Mouse (Mus musculus) heart, embryonic 14.5 days (tissue): ENCODE measurements around the gene Inf2. TPM values are rescaled to one million over a fixed set of nuclear protein-coding genes. Genes with fewer than 3 reads are reported as not detected.

Source experiments
- ATAC-seq: fragments of 200-750 bp; cut with Nextera tagmentation; 2 replicates; pipeline ENCODE4 v1.8.0; 2017; ENCODE audit warnings: low read depth, moderate TSS enrichment; ENCODE audit not compliant: insufficient number of reproducible peaks, insufficient read depth, low FRiP score
- H3K27ac ChIP-seq, 2 experiments: fragments of 200-500 bp in 1 of 2; fragments of 300-500 bp in 1 of 2; sonication (generic) in 1 of 2; replicated peaks in 1 of 2; 2 replicates each; pipeline ENCODE4 v1.5.1; 2012 to 2014; ENCODE audit warnings: low read depth in 2 of 2, low read length in 2 of 2, control low read depth in 1 of 2, mild to moderate bottlenecking in 1 of 2, mixed read lengths in 1 of 2; ENCODE audit not compliant: control insufficient read depth in 1 of 2, insufficient read depth in 1 of 2
- H3K27me3 ChIP-seq: fragments of 300-500 bp; sonication (generic); 2 replicates; pipeline ENCODE4 v1.6.1; 2014; ENCODE audit warnings: mild to moderate bottlenecking, low read length, control low read depth; ENCODE audit not compliant: control insufficient read depth, insufficient read depth
- H3K36me3 ChIP-seq: fragments of 300-500 bp; sonication (generic); 2 replicates; pipeline ENCODE4 v1.6.1; 2014; ENCODE audit warnings: mild to moderate bottlenecking, control low read depth, low read length, mixed read lengths; ENCODE audit not compliant: control insufficient read depth, insufficient read depth
- H3K4me1 ChIP-seq, 2 experiments: fragments of 200-500 bp in 1 of 2; fragments of 300-500 bp in 1 of 2; sonication (generic) in 1 of 2; 2 replicates each; pipeline ENCODE4 v1.6.1; 2012 to 2014; ENCODE audit warnings: low read length in 2 of 2, control low read depth in 1 of 2, mixed read lengths in 1 of 2; ENCODE audit not compliant: control insufficient read depth in 2 of 2, insufficient read depth in 2 of 2
- H3K4me2 ChIP-seq: fragments of 300-500 bp; sonication (generic); 2 replicates; pipeline ENCODE4 v1.6.1; 2014; ENCODE audit warnings: mild to moderate bottlenecking, low read length
- H3K4me3 ChIP-seq, 2 experiments: fragments of 200-500 bp in 1 of 2; fragments of 300-500 bp in 1 of 2; sonication (generic) in 1 of 2; 2 replicates each; pipeline ENCODE4 v1.5.1; 2012 to 2014; ENCODE audit warnings: low read length in 2 of 2, mild to moderate bottlenecking in 2 of 2, control low read depth in 1 of 2, low read depth in 1 of 2, moderate library complexity in 1 of 2; ENCODE audit not compliant: control insufficient read depth in 1 of 2, insufficient read depth in 1 of 2
- H3K9ac ChIP-seq: fragments of 300-500 bp; sonication (generic); 2 replicates; pipeline ENCODE4 v1.6.1; 2014; ENCODE audit warnings: mild to moderate bottlenecking, low read length
- H3K9me3 ChIP-seq: fragments of 300-500 bp; sonication (generic); 2 replicates; pipeline ENCODE4 v1.6.1; 2016; ENCODE audit warnings: low read length, control low read depth; ENCODE audit not compliant: control insufficient read depth
- WGBS: fragments of 180-500 bp; shearing (Covaris S2); extraction: QIAGEN DNeasy Blood & Tissue Kit; methylation state at CpG from one replicate; pipeline ENCODE4 v1.1.7; 2014; 5-methylcytosine and 5-hydroxymethylcytosine counted together
- polyA plus RNA-seq: library from polyadenylated mRNA; unstranded; fragments of >200 nt; fragmentation: Nextera tagmentation; extraction: Ambion mirVana; gene quantifications from 2 replicates; pipeline ENCODE4 v1.2.1, GENCODE M21; 2014

Inf2 gene
- polyA plus RNA-seq, 1 experiment from 2014 or later = 2.9 TPM

GRCm38 (mm10) chr12:112581113-112581512 lies 7.5 kb upstream of the Inf2 start:
- H3K4me2 ChIP-seq = no peak overlapping the region
- H3K36me3 ChIP-seq = no peaks in the 10 kb centered on the region
- no peak for ATAC-seq
- no peaks in the 10 kb centered on the region for H3K9me3 ChIP-seq
- no peak overlapping the region for H3K4me3 ChIP-seq
- no peak overlapping the region for H3K9ac ChIP-seq
- peaks cover 22 to 25% of the 10 kb centered on the region in 2 experiments for H3K4me1 ChIP-seq
- H3K27ac ChIP-seq = no peak overlapping the region
- H3K27me3 ChIP-seq = no peaks in the 10 kb centered on the region
- 74% methylated on average over 3 of the region's 3 CpGs for WGBS

- no peaks in the 10 kb centered on the region for H3K36me3 ChIP-seq
- WGBS = 79% methylated on average over 7 of the region's 7 CpGs
Measured at GRCm38 (mm10) chr12:112584954-112585353, 3.6 kb upstream of the Inf2 start.

GRCm38 (mm10) chr12:112585924-112586538 lies 2.6 kb upstream of the Inf2 start:
- H3K36me3 ChIP-seq = no peaks in the 10 kb centered on the region
- H3K4me1 ChIP-seq = peaks cover 21 to 29% of the 10 kb centered on the region in 2 experiments
- no peak for ATAC-seq
- H3K4me3 ChIP-seq = no peak overlapping the region
- H3K9me3 ChIP-seq = no peaks in the 10 kb centered on the region
- 81% methylated on average over 7 of the region's 7 CpGs for WGBS
- no peak overlapping the region for H3K27ac ChIP-seq
- H3K4me2 ChIP-seq = no peak overlapping the region
- no peak overlapping the region for H3K9ac ChIP-seq
- H3K27me3 ChIP-seq = no peaks in the 10 kb centered on the region

More at GRCm38 (mm10) chr12:112584954-112585353, 3.6 kb upstream of the Inf2 start:
- no peak overlapping the region for H3K4me3 ChIP-seq
- no peak overlapping the region for H3K9ac ChIP-seq
- peaks cover 16 to 19% of the 10 kb centered on the region in 2 experiments for H3K4me1 ChIP-seq
- H3K27me3 ChIP-seq = no peaks in the 10 kb centered on the region
- H3K9me3 ChIP-seq = no peaks in the 10 kb centered on the region
- ATAC-seq = no peak
- no peak overlapping the region for H3K4me2 ChIP-seq
- no peak overlapping the region for H3K27ac ChIP-seq

- Histone ChIP-seq H3K4me3 (no peak overlapping the region), H3K4me2 (peak overlapping the region; percentile 93; the same call in 1 of the 2 replicates), H3K27ac (no peak overlapping the region), H3K9ac (no peak overlapping the region), H3K27me3 (no peaks in the 10 kb centered on the region), H3K4me1 (peaks cover 21 to 29% of the 10 kb centered on the region in 2 experiments), H3K36me3 (no peaks in the 10 kb centered on the region), H3K9me3 (no peaks in the 10 kb centered on the region)
- whole genome bisulfite sequencing = 64% methylated on average over 14 of the region's 14 CpGs
- ATAC-seq = no peak
Measured at GRCm38 (mm10) chr12:112587125-112588124, 1.2 kb upstream of the Inf2 start.

GRCm38 (mm10) chr12:112589491-112590191 lies 1.1 kb downstream of the Inf2 start:
- Histone ChIP-seq H3K4me2 (peak overlapping the region; percentile 93), H3K27ac (no peak overlapping the region), H3K27me3 (no peaks in the 10 kb centered on the region), H3K9me3 (no peaks in the 10 kb centered on the region), H3K4me1 (peaks cover 36 to 49% of the 10 kb centered on the region in 2 experiments), H3K9ac (peak overlapping the region; percentile 73; the same call in 1 of the 2 replicates), H3K36me3 (no peaks in the 10 kb centered on the region), H3K4me3 (peak overlapping the region; percentile 57 to 71)
- ATAC-seq = no peak
- WGBS = 61% methylated on average over 8 of the region's 8 CpGs

GRCm38 (mm10) chr12:112590566-112591239 lies 2.1 kb downstream of the Inf2 start:
- Histone ChIP-seq H3K27me3 (no peaks in the 10 kb centered on the region), H3K4me1 (peaks cover 46 to 60% of the 10 kb centered on the region in 2 experiments), H3K27ac (no peak overlapping the region), H3K4me3 (no peak overlapping the region), H3K36me3 (no peaks in the 10 kb centered on the region), H3K9ac (no peak overlapping the region), H3K4me2 (no peak overlapping the region), H3K9me3 (no peaks in the 10 kb centered on the region)
- 57% methylated on average over 8 of the region's 8 CpGs for WGBS
- ATAC-seq = no peak

- H3K4me2 ChIP-seq = no peak overlapping the region
- peaks cover 46 to 65% of the 10 kb centered on the region in 2 experiments for H3K4me1 ChIP-seq
- ATAC-seq = no peak
- H3K27ac ChIP-seq = no peak overlapping the region
- no peaks in the 10 kb centered on the region for H3K9me3 ChIP-seq
- H3K36me3 ChIP-seq = no peaks in the 10 kb centered on the region
- no peaks in the 10 kb centered on the region for H3K27me3 ChIP-seq
- WGBS = 86% methylated on average over 5 of the region's 5 CpGs
- H3K4me3 ChIP-seq = no peak overlapping the region
- no peak overlapping the region for H3K9ac ChIP-seq
Measured at GRCm38 (mm10) chr12:112591240-112591639, 2.7 kb downstream of the Inf2 start.
